Comparison of ENCODE assay signal across 8 mouse cellular contexts in genomic region chr2:3332484-3333242, GRCm38 (mm10). TPM values are rescaled to one million over a fixed set of nuclear protein-coding genes. Genes with fewer than 3 reads are reported as not detected.
A peak's percentile ranks its signal among the peaks of the same experiment; 100 is the strongest.
DNase-seq lines count a peak whose midpoint lies in the region; ATAC-seq lines count a peak whose summit lies in the region.

TSS of gene Rpp38 (minus strand) at chr2:3332643.

- H3K36me3 ChIP-seq in embryonic facial prominence, embryonic 14.5 days (ENCODE audit: control insufficient read depth, insufficient read depth, low read length) = peaks cover 18% of the 10 kb centered on the region
- peaks cover 18% of the 10 kb centered on the region for H3K36me3 ChIP-seq in kidney, embryonic 14.5 days (ENCODE audit: control insufficient read depth, insufficient read depth, low read length)
- H3K36me3 ChIP-seq in limb, embryonic 15.5 days = peaks cover 13% of the 10 kb centered on the region

- under 1% methylated on average over 31 of the region's 45 CpGs for WGBS in embryonic facial prominence, embryonic 14.5 days
- under 1% methylated on average over 45 of the region's 45 CpGs for WGBS in kidney, embryonic 14.5 days
- WGBS in limb, embryonic 15.5 days = under 1% methylated on average over 45 of the region's 45 CpGs

- H3K27ac ChIP-seq in embryonic facial prominence, embryonic 14.5 days (replicated peaks; ENCODE audit: low read depth, low read length) = peak within 1 kb of the TSS; percentile 80
- H3K27ac ChIP-seq in kidney, embryonic 14.5 days (ENCODE audit: low read depth, low read length) = peak within 1 kb of the TSS; percentile 80; the same call in 1 of the 2 replicates
- peak within 1 kb of the TSS; percentile 81 for H3K27ac ChIP-seq in limb, embryonic 15.5 days

- DNase-seq in 3T3-L1 (ENCODE audit: low read depth, low spot score) = peak; percentile 95
- DNase-seq in adrenal gland, postnatal 4 days (ENCODE audit: low spot score in 2 of 2) = peak; percentile 84 to 92
- DNase-seq in embryonic facial prominence, embryonic 14.5 days (ENCODE audit: low spot score) = peak; percentile 98
- DNase-seq in heart, adult 9 months (ENCODE audit: low spot score in 2 of 2) = peak; percentile 99 to 100
- peak; percentile 97 to 99 for DNase-seq in monocyte, adult 2 months (ENCODE audit: low read depth in 1 of 2, low spot score in 2 of 2)
- DNase-seq in spleen, postnatal 36 days (ENCODE audit: low spot score in 2 of 2) = peak; percentile 98

- H3K4me1 ChIP-seq in embryonic facial prominence, embryonic 14.5 days (ENCODE audit: control insufficient read depth, insufficient read depth, low read length) = peaks cover 12% of the 10 kb centered on the region
- H3K4me1 ChIP-seq in kidney, embryonic 14.5 days (ENCODE audit: control insufficient read depth, insufficient read depth, low read length) = peaks cover 10% of the 10 kb centered on the region
- H3K4me1 ChIP-seq in limb, embryonic 15.5 days = peaks cover 18% of the 10 kb centered on the region

- 0 out of 2 replicates have a peak, but pooled peaks cover 10% of the 10 kb centered on the region for H3K27me3 ChIP-seq in embryonic facial prominence, embryonic 14.5 days (replicated peaks; ENCODE audit: control insufficient read depth, insufficient read depth, low read length)
- peaks cover 11% of the 10 kb centered on the region; the same call in 1 of the 2 replicates for H3K27me3 ChIP-seq in kidney, embryonic 14.5 days (ENCODE audit: control insufficient read depth, insufficient read depth, low read length)
- peaks cover 20% of the 10 kb centered on the region for H3K27me3 ChIP-seq in limb, embryonic 15.5 days

- peak within 1 kb of the TSS; percentile 74 for H3K4me2 ChIP-seq in embryonic facial prominence, embryonic 14.5 days (ENCODE audit: low read depth, low read length)
- peak within 1 kb of the TSS; percentile 70 for H3K4me2 ChIP-seq in kidney, embryonic 14.5 days (replicated peaks; ENCODE audit: low read depth, low read length)
- peak within 1 kb of the TSS; percentile 67 for H3K4me2 ChIP-seq in limb, embryonic 15.5 days

- peak within 1 kb of the TSS; percentile 61 for H3K4me3 ChIP-seq in embryonic facial prominence, embryonic 14.5 days (ENCODE audit: low read depth, low read length)
- peak within 1 kb of the TSS; percentile 74 for H3K4me3 ChIP-seq in kidney, embryonic 14.5 days (ENCODE audit: low read length)
- H3K4me3 ChIP-seq in limb, embryonic 15.5 days = peak within 1 kb of the TSS; percentile 77

- ATAC-seq in embryonic facial prominence, embryonic 14.5 days (ENCODE audit: low read depth) = peak; percentile 96
- ATAC-seq in kidney, embryonic 14.5 days (ENCODE audit: low FRiP score, low TSS enrichment) = peak; percentile 99
- ATAC-seq in limb, embryonic 15.5 days (ENCODE audit: insufficient number of reproducible peaks, low FRiP score, low TSS enrichment, low read depth) = peak; percentile 99

- H3K9me3 ChIP-seq in embryonic facial prominence, embryonic 14.5 days (ENCODE audit: control insufficient read depth, low read length) = no peaks in the 10 kb centered on the region
- H3K9me3 ChIP-seq in kidney, embryonic 14.5 days (ENCODE audit: control insufficient read depth, low read length) = no peaks in the 10 kb centered on the region
- no peaks in the 10 kb centered on the region for H3K9me3 ChIP-seq in limb, embryonic 15.5 days

- H3K9ac ChIP-seq in embryonic facial prominence, embryonic 14.5 days (ENCODE audit: low read depth, low read length) = peak within 1 kb of the TSS; percentile 77
- peak within 1 kb of the TSS; percentile 75 for H3K9ac ChIP-seq in kidney, embryonic 14.5 days (ENCODE audit: low read depth, low read length)
- H3K9ac ChIP-seq in limb, embryonic 15.5 days = peak within 1 kb of the TSS; percentile 78

RNA-seq across cellular contexts. Expression of gene Rpp38, which starts in this region (rescaled TPM):
- total RNA-seq in adrenal gland, postnatal 4 days (2021) = 10 to 100 TPM; 10.8 to 10.9 TPM
- polyA plus RNA-seq in embryonic facial prominence, embryonic 14.5 days (2014; fragmentation: Nextera tagmentation; extraction: Ambion mirVana) = 20.9 and 21.9 TPM in 2 replicates
- 26.5 and 35.2 TPM in 2 replicates for polyA plus RNA-seq in kidney, embryonic 14.5 days (2014; fragmentation: Nextera tagmentation; extraction: Ambion mirVana)
- 20.2 and 20.7 TPM in 2 replicates for polyA plus RNA-seq in limb, embryonic 15.5 days (2015; fragmentation: Nextera tagmentation; extraction: Ambion mirVana)

Comparison
In these comparisons a context has a peak if more than half of its experiments do, and no peak if none do; other contexts are left out.
1. Peak in every context shown above with its lines: DNase-seq, ATAC-seq, H3K4me3 ChIP-seq and H3K27ac ChIP-seq.